Mouse (Mus musculus): Measurements from ENCODE around the gene Rnf10. TPM values are rescaled to one million over a fixed set of nuclear protein-coding genes. Genes with fewer than 3 reads are reported as not detected.

Rnf10 gene
- polyA plus RNA-seq, 1 experiment from 2014 or later: 94.0 TPM

DNA sequence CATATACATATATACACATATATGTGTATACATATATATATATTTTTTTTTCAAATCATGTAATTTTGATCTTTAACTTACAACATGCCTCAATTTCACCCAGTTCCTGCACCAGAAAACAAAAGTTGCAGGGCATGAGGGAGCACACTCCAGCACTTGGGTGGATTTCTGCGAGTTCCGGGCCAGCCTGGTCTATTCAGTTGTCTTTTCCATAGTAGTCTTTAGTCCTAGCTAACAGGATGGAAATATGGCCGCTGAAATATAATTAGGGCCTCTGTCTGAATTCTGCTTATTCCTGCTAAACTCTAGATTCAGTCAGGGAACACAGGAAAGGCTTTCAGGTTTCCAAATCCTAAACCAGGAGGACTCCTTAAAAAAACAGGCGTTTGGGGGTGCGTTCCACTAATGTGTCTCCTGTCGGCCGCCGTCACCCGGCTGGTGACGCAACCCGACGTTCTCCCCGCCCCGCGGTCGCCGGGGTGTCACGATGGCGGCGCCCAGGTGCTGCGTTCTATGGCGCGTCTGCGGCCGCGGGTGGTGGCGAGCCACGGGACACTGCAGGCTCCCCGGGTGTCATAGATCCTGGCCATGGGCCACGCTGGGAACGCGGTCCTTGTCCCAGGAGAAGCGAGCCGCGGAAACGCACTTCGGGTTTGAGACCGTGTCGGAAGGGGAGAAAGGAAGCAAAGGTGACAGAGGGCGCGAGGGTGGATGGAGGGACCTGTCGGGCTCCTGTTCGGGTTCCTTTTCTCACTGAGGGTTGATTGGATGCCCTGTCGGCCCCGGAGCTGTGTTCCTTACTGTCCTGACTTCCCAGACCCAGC is 6.7 kb upstream of the Rnf10 start, which contains the start of gene Coq5:
Coq5 (plus strand) TSS at position 441 of the 824 bp plus-strand sequence.
- WGBS: 4% methylated on average over 45 of the region's 45 CpGs
- Histone ChIP-seq H3K4me2 (ENCODE audit: low read depth, low read length) (peak within 1 kb of the TSS; percentile 87), H3K27ac (ENCODE audit: low read depth, low read length) (peak within 1 kb of the TSS; percentile 70), H3K36me3 (ENCODE audit: control insufficient read depth, insufficient read depth, low read length) (peaks cover 9% of the 10 kb centered on the region), H3K4me1 (ENCODE audit: control insufficient read depth, insufficient read depth, low read length) (peaks cover 5% of the 10 kb centered on the region), H3K9ac (replicated peaks; ENCODE audit: low read depth, low read length) (peak within 1 kb of the TSS; percentile 79), H3K4me3 (ENCODE audit: low read depth, low read length) (peak within 1 kb of the TSS; percentile 90), H3K9me3 (ENCODE audit: control insufficient read depth, low read length) (no peaks in the 10 kb centered on the region), H3K27me3 (ENCODE audit: control insufficient read depth, insufficient read depth, low read length) (no peaks in the 10 kb centered on the region)
- ATAC-seq (ENCODE audit: low read depth): peak; percentile 81

DNA sequence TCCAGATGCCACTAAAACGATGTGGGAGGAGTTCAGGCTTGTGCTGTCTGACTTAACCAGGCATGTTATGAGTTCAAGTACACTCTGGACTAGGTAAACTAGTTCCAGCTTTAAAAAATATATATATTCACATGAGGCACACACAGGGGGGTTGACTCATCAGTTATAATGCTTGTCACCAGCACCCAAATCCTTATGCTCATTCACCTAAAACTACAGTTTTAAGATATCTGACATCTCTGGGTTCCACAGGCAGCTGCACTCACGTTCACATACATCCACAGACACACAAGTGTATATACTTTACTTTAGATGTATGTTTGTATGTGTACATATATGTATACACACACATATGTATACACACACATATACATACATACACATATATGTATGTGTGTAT is 6.1 kb upstream of the Rnf10 start:
- no peak overlapping the region for H3K27ac ChIP-seq (ENCODE audit: low read depth, low read length)
- no peak overlapping the region for H3K4me3 ChIP-seq (ENCODE audit: low read depth, low read length)
- no peak overlapping the region for H3K4me2 ChIP-seq (ENCODE audit: low read depth, low read length)
- no peak overlapping the region for H3K9ac ChIP-seq (replicated peaks; ENCODE audit: low read depth, low read length)
- ATAC-seq (ENCODE audit: low read depth): no peak
- H3K4me1 ChIP-seq (ENCODE audit: control insufficient read depth, insufficient read depth, low read length): peaks cover 5% of the 10 kb centered on the region
- H3K9me3 ChIP-seq (ENCODE audit: control insufficient read depth, low read length): no peaks in the 10 kb centered on the region
- H3K27me3 ChIP-seq (ENCODE audit: control insufficient read depth, insufficient read depth, low read length): no peaks in the 10 kb centered on the region
- H3K36me3 ChIP-seq (ENCODE audit: control insufficient read depth, insufficient read depth, low read length): peaks cover 5% of the 10 kb centered on the region; the same call in 1 of the 2 replicates
- WGBS: 66% methylated on average over 2 of the region's 2 CpGs

DNA sequence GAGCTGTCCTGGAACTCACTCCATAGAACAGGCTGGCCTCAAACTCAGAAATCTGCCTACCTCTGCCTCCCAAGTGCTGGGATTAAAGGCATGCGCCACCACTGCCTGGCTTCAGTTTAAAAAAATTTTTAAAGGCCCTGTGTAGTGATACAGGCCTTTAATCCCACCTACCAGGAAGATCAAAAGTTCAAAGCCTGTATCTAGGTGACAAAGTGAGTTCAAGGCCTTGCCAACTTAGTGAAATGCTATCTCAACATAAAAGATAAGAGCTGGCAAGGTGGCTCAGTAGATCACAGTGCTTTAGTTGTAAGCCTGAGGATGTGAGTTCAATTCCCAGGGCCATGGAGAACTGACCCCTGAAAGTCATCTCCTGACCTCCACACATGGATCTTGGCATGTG is 5.4 kb upstream of the Rnf10 start:
- ATAC-seq (ENCODE audit: low read depth): no peak

DNA sequence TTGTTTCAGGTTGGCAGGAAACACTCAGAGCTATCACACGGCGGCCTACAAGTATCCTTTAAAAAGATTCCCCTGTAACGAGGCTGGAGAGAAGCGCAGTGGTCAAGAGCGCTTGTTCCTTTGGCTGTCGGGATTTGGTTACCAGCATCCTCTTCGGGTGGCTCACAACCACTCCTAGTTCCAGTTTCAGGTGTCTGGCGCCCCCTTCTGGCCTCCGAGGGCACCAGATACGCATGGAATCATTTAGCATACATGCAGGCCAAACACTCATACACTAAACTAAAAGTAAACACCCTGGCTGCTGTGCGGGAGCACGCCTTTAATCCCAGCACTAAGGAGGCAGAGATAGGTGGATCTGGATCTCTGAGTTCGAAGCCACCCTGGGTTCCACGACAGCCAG is 3.3 kb upstream of the Rnf10 start:
- WGBS: 37% methylated on average over 14 of the region's 14 CpGs
- no peaks in the 10 kb centered on the region for H3K9me3 ChIP-seq (ENCODE audit: control insufficient read depth, low read length)
- ATAC-seq (ENCODE audit: low read depth): no peak
- no peaks in the 10 kb centered on the region for H3K36me3 ChIP-seq (ENCODE audit: control insufficient read depth, insufficient read depth, low read length)
- no peak overlapping the region for H3K4me3 ChIP-seq (ENCODE audit: low read depth, low read length)
- H3K27ac ChIP-seq (ENCODE audit: low read depth, low read length): no peak overlapping the region
- peaks cover 16% of the 10 kb centered on the region for H3K4me1 ChIP-seq (ENCODE audit: control insufficient read depth, insufficient read depth, low read length)
- no peak overlapping the region for H3K9ac ChIP-seq (replicated peaks; ENCODE audit: low read depth, low read length)
- peaks cover 3% of the 10 kb centered on the region; the same call in 1 of the 2 replicates for H3K27me3 ChIP-seq (ENCODE audit: control insufficient read depth, insufficient read depth, low read length)
- H3K4me2 ChIP-seq (ENCODE audit: low read depth, low read length): no peak overlapping the region

More for the DNA sequence above, 5.4 kb upstream of the Rnf10 start:
- H3K4me2 ChIP-seq (ENCODE audit: low read depth, low read length): no peak overlapping the region
- H3K4me1 ChIP-seq (ENCODE audit: control insufficient read depth, insufficient read depth, low read length): peaks cover 9% of the 10 kb centered on the region
- no peaks in the 10 kb centered on the region for H3K9me3 ChIP-seq (ENCODE audit: control insufficient read depth, low read length)
- H3K36me3 ChIP-seq (ENCODE audit: control insufficient read depth, insufficient read depth, low read length): no peaks in the 10 kb centered on the region
- H3K9ac ChIP-seq (replicated peaks; ENCODE audit: low read depth, low read length): no peak overlapping the region
- 82% methylated on average over 1 of the region's 1 CpGs for WGBS
- H3K4me3 ChIP-seq (ENCODE audit: low read depth, low read length): no peak overlapping the region
- no peaks in the 10 kb centered on the region for H3K27me3 ChIP-seq (ENCODE audit: control insufficient read depth, insufficient read depth, low read length)
- H3K27ac ChIP-seq (ENCODE audit: low read depth, low read length): no peak overlapping the region

DNA sequence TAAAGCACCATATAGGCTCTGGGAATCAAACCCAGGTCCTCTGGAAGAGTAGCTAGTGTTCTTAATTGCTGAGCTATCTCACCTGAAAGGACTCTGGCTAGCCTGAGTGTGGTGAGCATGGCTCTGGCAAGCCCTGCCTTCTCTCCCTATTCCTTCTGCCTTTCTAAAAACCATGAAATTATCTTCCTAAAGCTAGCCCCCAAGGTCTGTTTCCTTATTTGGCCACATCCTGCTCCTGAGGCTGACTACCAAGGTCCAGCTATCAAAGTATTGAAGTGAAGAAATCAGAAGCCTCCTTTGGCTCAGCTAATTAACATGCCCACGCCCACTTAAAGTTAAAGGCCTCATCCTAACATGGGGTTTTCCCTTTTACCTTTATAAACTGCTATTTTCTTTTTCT is 2.1 kb upstream of the Rnf10 start:
- Histone ChIP-seq H3K9me3 (ENCODE audit: control insufficient read depth, low read length) (no peaks in the 10 kb centered on the region), H3K36me3 (ENCODE audit: control insufficient read depth, insufficient read depth, low read length) (no peaks in the 10 kb centered on the region), H3K4me3 (ENCODE audit: low read depth, low read length) (no peak overlapping the region), H3K4me2 (ENCODE audit: low read depth, low read length) (no peak overlapping the region), H3K27ac (ENCODE audit: low read depth, low read length) (no peak overlapping the region), H3K27me3 (ENCODE audit: control insufficient read depth, insufficient read depth, low read length) (peaks cover 3% of the 10 kb centered on the region; the same call in 1 of the 2 replicates), H3K4me1 (ENCODE audit: control insufficient read depth, insufficient read depth, low read length) (peaks cover 21% of the 10 kb centered on the region), H3K9ac (replicated peaks; ENCODE audit: low read depth, low read length) (no peak overlapping the region)
- 93% methylated on average over 1 of the region's 1 CpGs for WGBS
- ATAC-seq (ENCODE audit: low read depth): no peak

DNA sequence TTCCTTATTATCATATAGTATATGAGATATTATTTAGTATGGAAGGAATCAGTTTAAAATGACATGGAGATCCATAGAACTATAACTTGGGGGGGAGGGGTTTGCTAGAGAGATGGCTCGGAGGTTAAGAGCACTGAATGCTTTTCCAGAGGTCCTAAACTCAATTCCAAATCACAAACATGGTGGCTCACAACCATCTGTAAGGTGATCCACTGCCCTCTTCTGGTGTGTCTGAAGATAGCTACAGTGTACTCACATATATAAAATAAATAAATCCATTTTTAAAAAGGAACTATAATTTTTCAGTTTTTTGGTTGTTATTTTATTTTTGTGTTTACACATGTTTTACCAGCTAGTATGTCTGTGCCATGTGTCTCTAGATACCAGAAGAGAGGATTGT is 1.7 kb upstream of the Rnf10 start:
- Histone ChIP-seq H3K9ac (replicated peaks; ENCODE audit: low read depth, low read length) (no peak overlapping the region), H3K4me2 (ENCODE audit: low read depth, low read length) (no peak overlapping the region), H3K27ac (ENCODE audit: low read depth, low read length) (no peak overlapping the region), H3K4me1 (ENCODE audit: control insufficient read depth, insufficient read depth, low read length) (peaks cover 24% of the 10 kb centered on the region), H3K4me3 (ENCODE audit: low read depth, low read length) (no peak overlapping the region), H3K36me3 (ENCODE audit: control insufficient read depth, insufficient read depth, low read length) (no peaks in the 10 kb centered on the region), H3K9me3 (ENCODE audit: control insufficient read depth, low read length) (no peaks in the 10 kb centered on the region), H3K27me3 (ENCODE audit: control insufficient read depth, insufficient read depth, low read length) (peaks cover 3% of the 10 kb centered on the region; the same call in 1 of the 2 replicates)
- ATAC-seq (ENCODE audit: low read depth): no peak
- WGBS: 84% methylated on average over 1 of the region's 1 CpGs

DNA sequence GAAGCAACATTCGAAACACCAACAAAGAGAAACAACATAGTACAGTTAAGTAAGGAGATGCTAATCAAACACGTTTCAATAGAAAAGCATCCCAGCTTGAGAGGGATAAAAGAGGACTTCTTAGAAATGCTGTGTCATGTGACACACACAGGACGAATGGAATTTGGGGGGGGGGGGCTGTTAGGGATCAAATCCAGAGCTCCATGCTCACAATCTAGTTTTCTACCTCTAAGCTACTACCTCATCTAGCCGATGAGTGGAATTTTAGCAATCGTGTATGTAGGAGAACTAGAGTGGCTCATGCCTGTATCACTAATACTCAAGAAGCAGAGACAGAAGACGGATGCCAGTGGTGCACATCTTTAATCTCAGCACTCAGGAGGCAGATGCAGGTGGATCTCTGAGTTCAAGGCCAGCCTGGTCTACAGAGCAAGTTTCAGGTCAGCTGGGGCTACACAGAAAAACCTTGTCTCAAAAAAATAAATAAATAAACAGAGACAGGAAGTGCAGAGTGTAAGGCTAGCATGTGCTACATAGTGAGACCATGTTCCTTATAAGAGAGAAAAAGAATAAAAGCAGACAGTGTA is 944 bp upstream of the Rnf10 start:
- H3K9ac ChIP-seq (replicated peaks; ENCODE audit: low read depth, low read length): peak overlapping the region; percentile 96; the same call in 1 of the 2 replicates
- H3K27me3 ChIP-seq (ENCODE audit: control insufficient read depth, insufficient read depth, low read length): peaks cover 3% of the 10 kb centered on the region; the same call in 1 of the 2 replicates
- no peaks in the 10 kb centered on the region for H3K36me3 ChIP-seq (ENCODE audit: control insufficient read depth, insufficient read depth, low read length)
- ATAC-seq (ENCODE audit: low read depth): peak; percentile 9; the same call in 1 of the 2 replicates
- H3K9me3 ChIP-seq (ENCODE audit: control insufficient read depth, low read length): no peaks in the 10 kb centered on the region
- peak overlapping the region; percentile 99; the same call in 1 of the 2 replicates for H3K4me3 ChIP-seq (ENCODE audit: low read depth, low read length)
- 78% methylated on average over 6 of the region's 6 CpGs for WGBS
- peak overlapping the region; percentile 54; the same call in 1 of the 2 replicates for H3K4me2 ChIP-seq (ENCODE audit: low read depth, low read length)
- peaks cover 29% of the 10 kb centered on the region for H3K4me1 ChIP-seq (ENCODE audit: control insufficient read depth, insufficient read depth, low read length)
- no peak overlapping the region; the same call in 1 of the 2 replicates for H3K27ac ChIP-seq (ENCODE audit: low read depth, low read length)

DNA sequence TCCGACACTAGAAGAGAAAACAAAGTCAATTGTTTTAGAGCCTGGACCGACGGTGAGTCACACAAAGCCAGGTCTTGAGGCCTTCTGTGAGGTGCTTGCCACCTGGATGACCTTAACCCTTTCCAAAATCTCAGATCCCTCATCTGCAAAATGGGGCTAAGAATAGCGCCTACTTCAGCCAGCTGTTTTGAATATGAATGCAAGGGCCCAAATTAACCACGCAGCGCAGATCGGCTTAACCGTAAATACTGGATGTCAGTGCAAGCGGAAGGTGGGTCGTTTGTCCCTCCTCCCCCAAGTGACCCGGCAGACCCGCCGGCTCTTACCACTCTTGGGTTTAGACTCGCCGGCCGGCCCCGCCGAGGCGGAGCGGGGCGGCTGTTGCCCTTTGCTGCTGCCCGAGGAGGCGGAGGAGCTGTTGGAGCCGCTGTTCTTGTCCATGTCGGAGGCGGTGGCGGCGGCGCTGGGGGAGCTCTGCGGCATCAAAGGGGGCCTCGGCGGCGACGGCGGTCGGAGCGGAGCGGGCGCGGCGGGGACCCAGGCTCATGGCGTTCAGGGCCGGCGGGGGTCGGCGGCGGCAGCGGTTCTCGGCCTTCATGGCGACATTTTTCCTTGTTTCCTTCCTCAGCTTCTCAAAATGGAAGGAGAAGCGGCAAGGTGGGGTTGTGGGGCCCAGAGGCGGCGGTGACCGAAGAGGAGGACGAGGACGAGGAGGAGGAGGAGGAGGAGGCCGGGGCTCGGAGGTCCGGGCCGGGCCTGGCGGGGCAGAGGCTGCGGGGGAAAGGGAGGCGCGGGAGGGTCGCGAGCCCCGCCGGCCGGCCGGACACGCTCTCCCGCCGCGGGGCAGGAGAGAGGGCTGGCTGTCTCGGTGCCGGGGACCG is 527 bp downstream of the Rnf10 start:
- Histone ChIP-seq H3K36me3 (ENCODE audit: control insufficient read depth, insufficient read depth, low read length) (0 out of 2 replicates have a peak, but pooled peaks cover 3% of the 10 kb centered on the region), H3K4me1 (ENCODE audit: control insufficient read depth, insufficient read depth, low read length) (peaks cover 35% of the 10 kb centered on the region), H3K27ac (ENCODE audit: low read depth, low read length) (peak overlapping the region; percentile 80), H3K4me2 (ENCODE audit: low read depth, low read length) (peak overlapping the region; percentile 83), H3K9ac (replicated peaks; ENCODE audit: low read depth, low read length) (peak overlapping the region; percentile 96), H3K4me3 (ENCODE audit: low read depth, low read length) (peak overlapping the region; percentile 99), H3K9me3 (ENCODE audit: control insufficient read depth, low read length) (no peaks in the 10 kb centered on the region), H3K27me3 (ENCODE audit: control insufficient read depth, insufficient read depth, low read length) (peaks cover 3% of the 10 kb centered on the region; the same call in 1 of the 2 replicates)
- ATAC-seq (ENCODE audit: low read depth): peak; percentile 32; the same call in 1 of the 2 replicates
- under 1% methylated on average over 62 of the region's 77 CpGs for WGBS
